Mouse (Mus musculus): ENCODE data around the gene Hist1h3f. TPM values are rescaled to one million over a fixed set of nuclear protein-coding genes. Genes with fewer than 3 reads are reported as not detected.

The Hist1h3f gene
- polyA plus RNA-seq, 1 experiment: 6.3 TPM

DNA sequence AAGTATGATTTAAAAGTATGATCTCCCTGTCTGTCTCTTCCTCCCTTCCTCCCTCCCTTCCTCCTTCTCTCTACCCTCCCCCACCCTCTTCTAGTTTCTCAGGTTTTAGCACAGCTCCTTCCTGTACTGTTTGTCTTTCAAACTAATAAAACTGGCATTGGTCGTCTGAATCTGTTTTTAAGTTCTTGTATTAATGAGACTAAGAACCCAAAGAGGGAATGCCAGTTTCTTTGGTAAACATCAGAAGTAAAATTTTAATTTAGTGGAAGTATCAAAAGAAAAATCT, 43.0 kb downstream of the Hist1h3f start:
- TF ChIP-seq GATA1 (IDR thresholded peaks at IDR 0.05; ENCODE audit: low read length): no peak

DNA sequence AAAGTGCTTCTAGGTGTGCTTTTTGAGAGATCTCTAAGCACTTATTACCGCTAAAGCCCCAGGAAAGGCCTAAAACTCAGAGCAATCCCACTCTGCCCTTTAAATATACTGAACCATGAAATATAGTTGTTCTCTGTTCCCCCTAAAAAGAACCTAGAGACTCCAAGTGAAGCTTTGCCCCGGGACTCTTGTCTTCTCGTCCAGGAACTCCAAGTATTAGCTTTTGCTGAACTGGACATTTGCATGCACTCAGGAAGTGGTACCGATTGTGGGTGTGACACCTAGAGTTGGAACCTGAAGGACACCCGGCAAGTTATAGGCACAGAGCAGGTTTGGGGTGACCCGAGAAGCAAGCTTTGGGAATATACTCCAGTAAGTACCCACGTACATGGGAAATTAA, 47.4 kb downstream of the Hist1h3f start:
- TF ChIP-seq GATA1 (IDR thresholded peaks at IDR 0.05; ENCODE audit: low read length): no peak

DNA sequence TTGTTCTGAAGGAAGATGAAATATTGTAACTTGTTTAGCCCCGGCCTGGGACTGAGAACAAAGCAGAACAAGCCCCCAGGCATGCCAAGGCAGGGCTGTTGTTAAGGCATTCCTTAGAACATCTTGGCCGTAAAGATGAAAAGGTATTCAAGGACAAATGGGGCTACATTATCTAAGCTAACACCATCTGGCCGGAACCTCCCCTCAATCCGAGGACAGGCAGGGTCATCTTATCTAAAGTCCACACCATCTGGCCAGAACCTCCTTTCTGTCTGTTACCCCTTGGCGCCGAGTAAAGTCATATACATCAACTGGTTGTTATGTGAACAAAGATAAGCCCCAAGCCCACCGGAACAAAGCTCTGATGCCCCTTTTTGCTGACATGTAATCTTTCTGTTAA, 48.0 kb downstream of the Hist1h3f start:
- peak; percentile 42 for TF ChIP-seq GATA1 (IDR thresholded peaks at IDR 0.05; ENCODE audit: low read length)

DNA sequence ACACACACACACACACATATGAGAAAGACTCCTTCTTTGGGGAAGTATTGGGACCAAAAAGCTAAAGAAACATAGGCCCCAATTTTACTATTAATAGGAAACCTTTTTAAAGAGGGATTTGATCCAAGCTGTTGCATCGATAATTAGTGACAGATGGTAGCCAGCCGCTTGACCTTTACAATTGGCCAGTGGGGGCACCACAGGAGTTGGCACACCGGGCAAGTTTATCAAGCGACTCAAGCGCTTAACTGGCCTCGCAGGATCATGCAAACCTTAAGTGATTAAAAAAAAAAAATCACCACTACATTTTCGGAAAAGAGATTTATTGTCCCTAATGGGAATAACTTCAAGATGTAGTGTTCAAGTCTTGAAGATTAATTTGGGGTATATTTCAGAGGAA, 48.8 kb downstream of the Hist1h3f start:
- no peak for TF ChIP-seq GATA1 (IDR thresholded peaks at IDR 0.05; ENCODE audit: low read length)

DNA sequence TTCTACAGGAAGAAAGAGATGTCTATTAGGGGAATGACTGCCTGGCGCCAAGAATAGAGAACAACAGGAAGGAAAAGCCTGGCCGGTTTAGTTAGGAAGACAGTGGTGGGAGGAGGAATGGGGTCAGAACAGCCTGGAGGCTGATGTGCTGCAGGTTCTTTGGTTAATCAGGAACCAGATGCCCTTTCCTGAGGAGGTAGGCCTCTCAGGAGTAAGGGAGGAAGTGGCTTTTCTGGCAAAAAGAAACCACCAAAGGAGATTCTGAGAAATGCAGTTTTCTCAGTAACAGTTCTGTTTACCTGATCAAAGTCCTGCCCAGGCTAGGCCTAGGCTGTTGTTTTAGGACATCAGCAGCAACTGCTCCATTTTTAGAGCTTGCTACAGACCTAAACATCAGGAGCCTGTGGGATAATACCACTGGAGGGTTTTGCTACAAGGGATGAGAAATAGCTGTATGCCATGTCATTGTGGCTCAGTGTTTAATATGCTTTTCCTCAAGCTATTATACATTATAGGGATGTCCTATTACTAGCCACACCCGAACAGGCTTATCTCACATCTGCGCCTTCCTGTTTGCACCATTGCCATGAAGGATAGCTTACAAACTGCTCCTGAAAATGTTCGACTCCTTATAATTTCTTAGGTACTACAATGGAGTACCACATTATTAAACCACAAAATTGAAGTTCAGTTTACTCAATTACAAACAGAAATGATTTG, 49.4 kb downstream of the Hist1h3f start:
- no peak for TF ChIP-seq GATA1 (IDR thresholded peaks at IDR 0.05; ENCODE audit: low read length)

Other genes with a start within 250 kb of the Hist1h3f start
- gene Zfp322a, start 174.8 kb upstream of the Hist1h3f start, polyA plus RNA-seq (2012): 0.73 and 0.85 TPM in 2 replicates
- 9.3 and 9.8 TPM in 2 replicates for gene Abt1, start 120.2 kb upstream of the Hist1h3f start, polyA plus RNA-seq (2012)
- 2.4 and 4.2 TPM in 2 replicates for gene Btn1a1, start 78.2 kb upstream of the Hist1h3f start, polyA plus RNA-seq (2012)
- gene Btn2a2, start 55.2 kb upstream of the Hist1h3f start, polyA plus RNA-seq (2012): not detected in 2 replicates
- 18.1 and 20.2 TPM in 2 replicates for gene Hist1h4h, start 13.0 kb upstream of the Hist1h3f start, polyA plus RNA-seq (2012)
- 2,691 and 3,312 TPM in 2 replicates for gene Hist1h2af, start 10.1 kb upstream of the Hist1h3f start, polyA plus RNA-seq (2012)
- gene Hist1h3g, start 8.6 kb upstream of the Hist1h3f start, polyA plus RNA-seq (2012): 17.3 and 23.2 TPM in 2 replicates
- gene Hist1h2bh, start 660 bp upstream of the Hist1h3f start, polyA plus RNA-seq (2012): 1.7 and 2.5 TPM in 2 replicates
- 18.7 and 20.6 TPM in 2 replicates for gene Hist1h4f, start 7.6 kb downstream of the Hist1h3f start, polyA plus RNA-seq (2012)
- gene Hist1h1d, start 9.2 kb downstream of the Hist1h3f start, polyA plus RNA-seq (2012): 0.81 and 0.89 TPM in 2 replicates
- gene Hist1h3e, start 18.3 kb downstream of the Hist1h3f start, polyA plus RNA-seq (2012): 11.7 and 13.1 TPM in 2 replicates
- 18.2 and 26.0 TPM in 2 replicates for gene Hist1h2ae, start 27.2 kb downstream of the Hist1h3f start, polyA plus RNA-seq (2012)
- gene Hist1h2bg, start 27.3 kb downstream of the Hist1h3f start, polyA plus RNA-seq (2012): 21.9 and 32.9 TPM in 2 replicates
- gene Hist1h2bf, start 30.1 kb downstream of the Hist1h3f start, polyA plus RNA-seq (2012): 8.5 and 12.9 TPM in 2 replicates
- 1.8 and 6.5 TPM in 2 replicates for gene Hist1h2ad, start 30.3 kb downstream of the Hist1h3f start, polyA plus RNA-seq (2012)
- 3.8 and 4.0 TPM in 2 replicates for gene Hist1h3d, start 31.7 kb downstream of the Hist1h3f start, polyA plus RNA-seq (2012)
- 22.9 and 29.6 TPM in 2 replicates for gene Hist1h4d, start 37.5 kb downstream of the Hist1h3f start, polyA plus RNA-seq (2012)
- gene Hist1h2be, start 77.1 kb downstream of the Hist1h3f start, polyA plus RNA-seq (2012): 0.92 and 1.2 TPM in 2 replicates
- 5.9 and 7.2 TPM in 2 replicates for gene Hist1h1e, start 78.5 kb downstream of the Hist1h3f start, polyA plus RNA-seq (2012)
- 1.0 and 2.0 TPM in 2 replicates for gene Hist1h2ac, start 139.9 kb downstream of the Hist1h3f start, polyA plus RNA-seq (2012)
- gene Hist1h2bc, start 140.1 kb downstream of the Hist1h3f start, polyA plus RNA-seq (2012): 16.7 and 25.9 TPM in 2 replicates
- gene Hist1h1t, start 151.8 kb downstream of the Hist1h3f start, polyA plus RNA-seq (2012): not detected in 2 replicates
- 4.1 and 4.5 TPM in 2 replicates for gene Hist1h4c, start 154.4 kb downstream of the Hist1h3f start, polyA plus RNA-seq (2012)
- gene Hfe, start 166.8 kb downstream of the Hist1h3f start, polyA plus RNA-seq (2012): not detected in 2 replicates
- 32.4 and 36.9 TPM in 2 replicates for gene Hist1h1c, start 194.8 kb downstream of the Hist1h3f start, polyA plus RNA-seq (2012)
- 12.2 and 13.4 TPM in 2 replicates for gene Hist1h3c, start 201.6 kb downstream of the Hist1h3f start, polyA plus RNA-seq (2012)
- 6.6 and 10.7 TPM in 2 replicates for gene Hist1h2bb, start 202.7 kb downstream of the Hist1h3f start, polyA plus RNA-seq (2012)
- gene Hist1h2ab, start 207.1 kb downstream of the Hist1h3f start, polyA plus RNA-seq (2012): 30.3 and 45.7 TPM in 2 replicates
- gene Hist1h3b, start 208.2 kb downstream of the Hist1h3f start, polyA plus RNA-seq (2012): 11.4 and 12.4 TPM in 2 replicates
- 9.0 and 10.6 TPM in 2 replicates for gene Hist1h4b, start 213.0 kb downstream of the Hist1h3f start, polyA plus RNA-seq (2012)
- 31.9 and 40.7 TPM in 2 replicates for gene Hist1h4a, start 217.2 kb downstream of the Hist1h3f start, polyA plus RNA-seq (2012)
- 3.9 and 6.7 TPM in 2 replicates for gene Hist1h3a, start 218.3 kb downstream of the Hist1h3f start, polyA plus RNA-seq (2012)
- 0.33 and 1.8 TPM in 2 replicates for gene Hist1h1a, start 219.6 kb downstream of the Hist1h3f start, polyA plus RNA-seq (2012)
- gene Trim38, start 225.9 kb downstream of the Hist1h3f start, polyA plus RNA-seq (2012): not detected in 2 replicates

All from G1E-ER4 (cell line).